Mouse (Mus musculus) ES-E14 (cell line): ENCODE measurements around the gene Ostc. TPM values are rescaled to one million over a fixed set of nuclear protein-coding genes. Genes with fewer than 3 reads are reported as not detected.

ENCODE experiments used
- DNase-seq: peaks from one replicate; pipeline ENCODE4 v3.0.0-alpha.2; 2013; ENCODE audit warnings: low read depth, low spot score
- H3K27ac ChIP-seq: 2 replicates; pipeline ENCODE4 v1.5.1; 2012; ENCODE audit warnings: low read depth, mild to moderate bottlenecking, low read length, moderate library complexity, mixed read lengths; ENCODE audit not compliant: poor library complexity, insufficient read depth, severe bottlenecking
- H3K36me3 ChIP-seq: 2 replicates; pipeline ENCODE4 v1.6.1; 2012; ENCODE audit warnings: mild to moderate bottlenecking, low read length, moderate library complexity, mixed read lengths; ENCODE audit not compliant: control insufficient read depth, poor library complexity, insufficient read depth, severe bottlenecking
- H3K4me1 ChIP-seq, 2 experiments: fragments of 150-350 bp in 1 of 2; sonication (generic) in 1 of 2; 2 replicates each; pipeline ENCODE4 v1.6.1; 2012; ENCODE audit warnings: low read length in 2 of 2, mild to moderate bottlenecking in 1 of 2, mixed read lengths in 1 of 2; ENCODE audit not compliant: control insufficient read depth in 2 of 2, insufficient read depth in 2 of 2, poor library complexity in 1 of 2
- H3K4me3 ChIP-seq, 2 experiments: fragments of 150-350 bp in 1 of 2; sonication (generic) in 1 of 2; 2 replicates each; pipeline ENCODE4 v1.5.1; 2012; ENCODE audit warnings: low read length in 2 of 2, low read depth in 1 of 2, mild to moderate bottlenecking in 1 of 2, mixed read lengths in 1 of 2; ENCODE audit not compliant: insufficient read depth in 1 of 2, poor library complexity in 1 of 2, severe bottlenecking in 1 of 2
- H3K9ac ChIP-seq: 2 replicates; pipeline ENCODE4 v1.6.1; 2012; ENCODE audit warnings: low read depth, mild to moderate bottlenecking, low read length, mixed read lengths; ENCODE audit not compliant: poor library complexity, insufficient read depth, severe bottlenecking
- H3K9me3 ChIP-seq: fragments of 150-350 bp; sonication (generic); 2 replicates; pipeline ENCODE4 v1.6.1; 2012; ENCODE audit warnings: low read depth, mild to moderate bottlenecking, low read length; ENCODE audit not compliant: control insufficient read depth, insufficient read depth
- CHD2 ChIP-seq: IDR thresholded peaks from 2 replicates; pipeline ENCODE4 v1.6.1; 2014; ENCODE audit warnings: mild to moderate bottlenecking, low read depth, low read length, inconsistent platforms
- HCFC1 ChIP-seq: IDR thresholded peaks from 2 replicates; pipeline ENCODE4 v1.6.1; 2012; ENCODE audit warnings: low read length, inconsistent platforms, borderline replicate concordance; ENCODE audit not compliant: insufficient read depth
- MAFK ChIP-seq: IDR thresholded peaks from 2 replicates; pipeline ENCODE4 v1.6.1; 2014; ENCODE audit warnings: mild to moderate bottlenecking, low read depth, low read length, inconsistent platforms; ENCODE audit not compliant: insufficient read depth
- ZC3H11A ChIP-seq: IDR thresholded peaks from 2 replicates; pipeline ENCODE4 v1.6.1; 2012; ENCODE audit warnings: low read depth, mild to moderate bottlenecking, inconsistent platforms, low read length, borderline replicate concordance
- ZNF384 ChIP-seq: IDR thresholded peaks from 2 replicates; pipeline ENCODE4 v1.6.1; 2012; ENCODE audit warnings: low read depth, low read length, inconsistent platforms
- in situ Hi-C, 2 experiments: fragments of 600-800 bp; cut with MboI; formaldehyde crosslinking; loops; one replicate each; pipeline ENCODE4 v1.15.1; 2025; ENCODE audit warnings: low sequenced_read_pairs in 2 of 2, inconsistent platforms in 1 of 2; ENCODE audit not compliant: unreplicated experiment in 2 of 2
- total RNA-seq: library from RNA; depleted of rRNA; stranded (reverse); fragments of 300-350 nt; gene quantifications from 2 replicates; pipeline ENCODE4 v1.2.3, GENCODE M21; 2012

Gene Ostc
- total RNA-seq, 1 experiment: 319 TPM

- DNase-seq: no peak
- H3K27ac ChIP-seq: no peak overlapping the region
- in situ Hi-C loops: no loop called here
- no peak overlapping the region for H3K4me3 ChIP-seq
- H3K9me3 ChIP-seq: no peaks in the 10 kb centered on the region
- H3K36me3 ChIP-seq: no peaks in the 10 kb centered on the region
- H3K4me1 ChIP-seq: no peaks in the 10 kb centered on the region
- TF ChIP-seq ZNF384 (no peak), HCFC1 (no peak), MAFK (no peak), ZC3H11A (no peak), CHD2 (no peak)
- no peak overlapping the region for H3K9ac ChIP-seq
Observed at GRCm38 (mm10) chr3:130677671-130678460, 31.4 kb downstream of the Ostc start.

- in situ Hi-C loops: no loop called here
- Histone ChIP-seq H3K4me1 (no peaks in the 10 kb centered on the region), H3K9me3 (no peaks in the 10 kb centered on the region), H3K9ac (no peak overlapping the region), H3K36me3 (no peaks in the 10 kb centered on the region), H3K4me3 (no peak overlapping the region), H3K27ac (no peak overlapping the region)
- TF ChIP-seq MAFK (no peak), ZNF384 (no peak), ZC3H11A (no peak), HCFC1 (no peak), CHD2 (no peak)
- DNase-seq: no peak
Observed at GRCm38 (mm10) chr3:130671291-130671690, 38.0 kb downstream of the Ostc start.

- in situ Hi-C loops: no loop called here
- Histone ChIP-seq H3K9me3 (no peaks in the 10 kb centered on the region), H3K36me3 (no peaks in the 10 kb centered on the region), H3K4me3 (no peak overlapping the region), H3K4me1 (no peaks in the 10 kb centered on the region), H3K9ac (no peak overlapping the region), H3K27ac (no peak overlapping the region)
- DNase-seq: no peak
- TF ChIP-seq CHD2: no peak
- no peak for TF ChIP-seq ZNF384
- TF ChIP-seq HCFC1: no peak
- no peak for TF ChIP-seq ZC3H11A
- no peak for TF ChIP-seq MAFK
Observed at GRCm38 (mm10) chr3:130662496-130662895, 46.7 kb downstream of the Ostc start.

GRCm38 (mm10) chr3:130660619-130661018 lies 48.6 kb downstream of the Ostc start:
- no peak for DNase-seq
- Histone ChIP-seq H3K36me3 (no peaks in the 10 kb centered on the region), H3K4me3 (no peak overlapping the region), H3K4me1 (no peaks in the 10 kb centered on the region), H3K27ac (no peak overlapping the region), H3K9me3 (no peaks in the 10 kb centered on the region), H3K9ac (no peak overlapping the region)
- in situ Hi-C loops: no loop called here
- TF ChIP-seq ZNF384 (no peak), HCFC1 (no peak), ZC3H11A (no peak), MAFK (no peak), CHD2 (no peak)
